Mouse (Mus musculus) liver, embryonic 15.5 days (tissue): ENCODE measurements at regions not wholly inside any gene's neighbourhood (a gene's known extent, or its start where the extent isn't known, plus 50 kb on each side); places are given as distances from the start of the nearest gene placed in this dataset.

Experiments used
- ATAC-seq: fragments of 200-750 bp; cut with Nextera tagmentation; 2 replicates; pipeline ENCODE4 v1.8.0; 2017; ENCODE audit warnings: moderate number of reproducible peaks, mild to moderate bottlenecking, moderate library complexity; ENCODE audit not compliant: insufficient read depth
- H3K27ac ChIP-seq: fragments of 300-500 bp; sonication (generic); replicated peaks from 2 replicates; pipeline ENCODE4 v1.5.1; 2015; ENCODE audit warnings: mild to moderate bottlenecking, inconsistent platforms
- H3K27me3 ChIP-seq: fragments of 300-500 bp; sonication (generic); 2 replicates; pipeline ENCODE4 v1.6.1; 2015; ENCODE audit warnings: mild to moderate bottlenecking, inconsistent platforms
- H3K36me3 ChIP-seq: fragments of 300-500 bp; sonication (generic); replicated peaks from 2 replicates; pipeline ENCODE4 v1.6.1; 2015; ENCODE audit warnings: moderate library complexity, mild to moderate bottlenecking, inconsistent platforms
- H3K4me1 ChIP-seq: fragments of 300-500 bp; sonication (generic); replicated peaks from 2 replicates; pipeline ENCODE4 v1.6.1; 2015; ENCODE audit warnings: inconsistent platforms
- H3K4me2 ChIP-seq: fragments of 300-500 bp; sonication (generic); 2 replicates; pipeline ENCODE4 v1.6.1; 2015; ENCODE audit warnings: moderate library complexity, mild to moderate bottlenecking, inconsistent platforms
- H3K4me3 ChIP-seq: fragments of 300-500 bp; sonication (generic); replicated peaks from 2 replicates; pipeline ENCODE4 v1.5.1; 2015; ENCODE audit warnings: mild to moderate bottlenecking, inconsistent platforms
- H3K9ac ChIP-seq: fragments of 300-500 bp; sonication (generic); 2 replicates; pipeline ENCODE4 v1.6.1; 2015; ENCODE audit warnings: moderate library complexity, mild to moderate bottlenecking, inconsistent platforms
- H3K9me3 ChIP-seq: fragments of 300-500 bp; sonication (generic); replicated peaks from 2 replicates; pipeline ENCODE4 v1.6.1; 2016; ENCODE audit warnings: inconsistent platforms
- WGBS: fragments of 180-500 bp; shearing (Covaris S2); methylation state at CpG from one replicate; pipeline ENCODE4 v1.1.7; 2015; ENCODE audit warnings: mixed read lengths; ENCODE audit not compliant: insufficient replicate concordance; 5-methylcytosine and 5-hydroxymethylcytosine counted together

DNA sequence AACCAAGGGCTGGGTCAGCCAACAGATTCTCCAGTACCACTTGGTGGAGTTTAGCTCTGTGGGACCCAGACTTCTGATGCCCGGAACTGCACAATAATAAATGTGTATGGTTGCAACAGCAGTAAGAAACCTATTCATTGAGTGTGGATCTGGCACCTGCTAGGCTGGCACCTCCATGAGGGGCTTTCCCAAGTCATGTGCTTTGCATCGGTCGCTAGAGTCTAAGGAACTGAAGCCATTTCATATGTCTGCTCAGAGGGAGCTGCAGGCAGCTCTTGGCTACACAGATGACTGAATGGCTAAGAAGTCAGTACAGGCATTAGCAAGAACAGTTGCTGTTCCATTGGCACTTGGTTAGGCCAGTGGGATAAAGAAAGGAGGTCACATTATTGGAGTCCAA, 65.6 kb upstream of the Bcl6 start:
- H3K9me3 ChIP-seq = no peaks in the 10 kb centered on the region
- 73% methylated on average over 3 of the region's 3 CpGs for WGBS
- H3K9ac ChIP-seq = no peak overlapping the region
- no peak overlapping the region for H3K4me2 ChIP-seq
- no peak overlapping the region for H3K27ac ChIP-seq
- peaks cover 6% of the 10 kb centered on the region; the same call in 1 of the 2 replicates for H3K4me1 ChIP-seq
- no peak overlapping the region for H3K4me3 ChIP-seq
- H3K27me3 ChIP-seq = no peaks in the 10 kb centered on the region
- H3K36me3 ChIP-seq = no peaks in the 10 kb centered on the region
- ATAC-seq = no peak

DNA sequence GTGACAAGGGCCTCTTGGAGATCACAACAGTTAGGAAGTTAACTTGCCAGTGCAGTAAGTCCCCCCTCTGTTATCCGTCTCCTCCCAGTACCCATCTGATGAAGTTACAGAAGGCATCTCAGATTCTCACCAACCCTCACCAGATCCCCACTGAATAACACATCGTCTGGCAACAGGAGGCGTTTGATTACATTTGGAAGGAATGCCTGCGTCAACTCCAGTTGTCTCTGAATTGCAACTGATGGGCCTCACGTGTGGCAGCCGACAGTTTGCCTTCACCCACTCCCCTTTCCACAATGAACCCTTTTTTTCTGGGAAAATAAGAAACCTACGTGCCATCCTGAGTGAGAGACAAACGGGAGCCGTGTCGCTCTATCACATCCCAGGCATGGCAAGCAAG, 64.8 kb upstream of the Bcl6 start:
- no peak overlapping the region for H3K27ac ChIP-seq
- H3K4me3 ChIP-seq = no peak overlapping the region
- H3K4me1 ChIP-seq = peaks cover 6% of the 10 kb centered on the region; the same call in 1 of the 2 replicates
- no peaks in the 10 kb centered on the region for H3K9me3 ChIP-seq
- H3K4me2 ChIP-seq = no peak overlapping the region
- ATAC-seq = no peak
- no peak overlapping the region for H3K9ac ChIP-seq
- no peaks in the 10 kb centered on the region for H3K36me3 ChIP-seq
- 64% methylated on average over 10 of the region's 10 CpGs for WGBS
- no peaks in the 10 kb centered on the region for H3K27me3 ChIP-seq

DNA sequence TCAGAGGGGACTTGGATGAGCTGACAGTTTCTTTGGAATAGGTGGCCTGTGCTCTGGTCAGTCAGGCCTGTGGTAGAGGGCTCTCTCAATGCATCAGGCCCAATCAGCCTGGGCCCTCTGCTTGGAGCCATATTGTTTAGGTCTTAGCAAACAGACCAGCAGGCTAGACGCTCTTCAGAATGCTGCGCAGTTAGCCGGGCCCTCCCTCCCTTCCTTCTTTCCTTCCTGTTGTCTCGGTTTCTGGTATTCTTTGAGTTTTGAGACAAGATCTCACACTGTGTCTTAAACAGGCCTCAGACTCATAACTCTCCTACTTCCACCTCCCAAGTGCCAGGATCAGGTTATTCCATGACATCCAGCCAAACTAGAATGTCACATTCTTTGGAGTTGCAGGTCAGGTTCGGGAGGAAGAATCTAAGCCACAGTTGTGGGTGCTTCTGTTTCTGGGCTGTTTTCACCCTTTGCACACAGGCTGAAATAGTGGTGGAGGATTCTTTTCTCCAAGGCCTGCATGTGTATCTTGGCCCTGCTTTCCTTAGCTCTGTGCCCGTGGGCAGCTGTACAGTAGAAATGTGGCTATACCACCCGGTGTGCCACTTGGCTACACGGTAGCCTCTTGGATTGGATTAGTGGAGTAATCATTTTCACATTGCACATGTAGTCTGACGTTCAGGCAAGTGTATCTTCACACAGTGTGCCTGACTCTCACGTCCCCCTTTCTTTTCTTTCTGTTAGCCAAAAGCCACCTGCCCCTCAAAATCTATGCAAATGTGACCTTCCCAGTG, 62.4 kb upstream of the Bcl6 start:
- no peaks in the 10 kb centered on the region for H3K9me3 ChIP-seq
- no peaks in the 10 kb centered on the region for H3K27me3 ChIP-seq
- H3K4me2 ChIP-seq = no peak overlapping the region
- WGBS = 57% methylated on average over 10 of the region's 10 CpGs
- H3K9ac ChIP-seq = no peak overlapping the region
- no peak overlapping the region for H3K4me3 ChIP-seq
- no peak overlapping the region for H3K27ac ChIP-seq
- no peak for ATAC-seq
- no peaks in the 10 kb centered on the region for H3K36me3 ChIP-seq
- H3K4me1 ChIP-seq = no peaks in the 10 kb centered on the region

DNA sequence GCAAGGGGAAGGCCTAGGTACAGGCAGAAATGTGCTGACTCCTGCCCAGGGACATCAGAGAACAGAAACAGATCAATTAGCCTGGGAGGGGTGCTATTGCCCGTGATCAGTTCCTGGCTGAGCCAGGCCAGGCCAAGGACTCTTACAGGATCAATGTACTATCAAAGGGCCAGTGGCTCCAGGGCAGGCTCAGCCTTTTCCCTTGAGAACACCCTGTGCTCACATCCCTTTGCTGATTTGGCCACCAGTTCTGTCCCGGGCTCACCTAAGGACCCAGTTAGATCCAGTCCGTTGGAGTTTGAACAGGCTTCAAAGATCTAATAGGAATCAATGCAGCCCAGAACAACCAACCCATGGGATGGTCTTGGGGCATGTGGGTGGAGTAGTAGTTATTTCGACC, 55.1 kb upstream of the Bcl6 start:
- Histone ChIP-seq H3K27ac (no peak overlapping the region), H3K9ac (no peak overlapping the region), H3K4me3 (no peak overlapping the region), H3K9me3 (no peaks in the 10 kb centered on the region), H3K4me2 (no peak overlapping the region), H3K4me1 (no peaks in the 10 kb centered on the region; the same call in 1 of the 2 replicates), H3K27me3 (no peaks in the 10 kb centered on the region), H3K36me3 (no peaks in the 10 kb centered on the region)
- WGBS = 55% methylated on average over 4 of the region's 4 CpGs
- ATAC-seq = no peak

DNA sequence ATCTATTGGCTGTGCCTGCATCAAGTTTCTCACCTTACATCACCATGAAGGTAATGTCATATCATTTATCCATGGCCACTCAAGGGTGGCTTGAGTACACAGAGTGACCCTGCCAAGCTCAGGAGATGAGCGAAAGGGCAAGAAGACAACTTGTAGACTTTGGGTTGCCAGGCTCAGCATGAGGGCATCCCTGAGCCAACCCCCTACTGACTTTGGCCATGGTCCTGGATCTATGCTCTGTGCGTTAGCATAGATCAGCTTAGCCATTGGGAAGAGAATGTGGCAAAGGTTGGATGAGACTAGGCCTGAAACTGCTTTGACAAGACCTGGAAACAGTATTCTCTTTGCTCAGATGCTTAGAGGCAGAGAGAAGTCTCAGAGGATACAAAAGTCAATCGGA, 54.3 kb upstream of the Bcl6 start:
- Histone ChIP-seq H3K36me3 (no peaks in the 10 kb centered on the region), H3K4me2 (no peak overlapping the region), H3K4me1 (no peaks in the 10 kb centered on the region; the same call in 1 of the 2 replicates), H3K4me3 (no peak overlapping the region), H3K9me3 (no peaks in the 10 kb centered on the region), H3K27me3 (no peaks in the 10 kb centered on the region), H3K9ac (no peak overlapping the region), H3K27ac (no peak overlapping the region)
- WGBS = 67% methylated on average over 3 of the region's 3 CpGs
- ATAC-seq = no peak

DNA sequence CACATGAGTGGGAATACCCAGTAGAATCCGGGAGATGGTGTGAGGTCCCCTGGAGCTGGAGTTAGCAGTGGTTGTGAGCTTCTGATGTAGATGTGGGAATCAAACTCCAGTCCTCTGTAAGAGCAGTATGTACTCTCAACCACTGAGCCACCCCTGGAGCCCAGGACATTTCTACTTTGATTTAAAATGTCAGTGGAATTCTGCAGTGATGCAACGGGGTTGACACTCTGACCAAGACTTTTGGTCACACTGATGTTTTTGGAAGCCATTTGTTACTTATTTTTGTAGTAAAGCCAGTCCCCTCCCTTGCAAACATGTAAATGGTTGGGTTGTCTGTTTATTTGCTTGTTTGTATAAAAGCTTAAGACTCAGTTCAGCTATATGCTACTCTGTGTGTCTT, 53.6 kb upstream of the Bcl6 start:
- H3K27ac ChIP-seq = no peak overlapping the region
- no peaks in the 10 kb centered on the region for H3K9me3 ChIP-seq
- no peaks in the 10 kb centered on the region for H3K27me3 ChIP-seq
- H3K4me1 ChIP-seq = no peaks in the 10 kb centered on the region; the same call in 1 of the 2 replicates
- no peak for ATAC-seq
- H3K4me3 ChIP-seq = no peak overlapping the region
- no peak overlapping the region for H3K4me2 ChIP-seq
- WGBS = 59% methylated on average over 2 of the region's 2 CpGs
- H3K9ac ChIP-seq = no peak overlapping the region
- H3K36me3 ChIP-seq = no peaks in the 10 kb centered on the region

DNA sequence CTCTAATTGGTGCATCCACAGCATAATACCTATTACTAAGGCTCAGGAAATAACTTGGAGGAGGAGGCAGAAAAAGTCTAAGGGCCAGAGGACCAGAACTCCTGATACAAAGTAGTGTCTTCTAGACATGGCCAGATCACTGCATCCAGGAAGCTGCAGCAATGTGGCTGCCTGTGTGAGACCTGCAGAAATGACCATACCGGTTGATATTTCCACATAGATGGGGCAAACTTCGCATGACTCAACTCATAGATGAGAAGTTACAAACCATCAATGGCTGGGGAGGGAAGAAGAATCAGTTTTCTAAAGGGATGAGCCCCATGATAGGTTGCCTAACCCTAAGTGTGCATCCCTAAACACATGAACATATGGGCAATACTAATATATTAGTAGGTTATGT, 52.8 kb upstream of the Bcl6 start:
- Histone ChIP-seq H3K4me1 (no peaks in the 10 kb centered on the region; the same call in 1 of the 2 replicates), H3K9me3 (no peaks in the 10 kb centered on the region), H3K9ac (no peak overlapping the region), H3K27me3 (no peaks in the 10 kb centered on the region), H3K4me3 (no peak overlapping the region), H3K27ac (no peak overlapping the region), H3K36me3 (no peaks in the 10 kb centered on the region), H3K4me2 (no peak overlapping the region)
- WGBS = 57% methylated on average over 2 of the region's 2 CpGs
- no peak for ATAC-seq

DNA sequence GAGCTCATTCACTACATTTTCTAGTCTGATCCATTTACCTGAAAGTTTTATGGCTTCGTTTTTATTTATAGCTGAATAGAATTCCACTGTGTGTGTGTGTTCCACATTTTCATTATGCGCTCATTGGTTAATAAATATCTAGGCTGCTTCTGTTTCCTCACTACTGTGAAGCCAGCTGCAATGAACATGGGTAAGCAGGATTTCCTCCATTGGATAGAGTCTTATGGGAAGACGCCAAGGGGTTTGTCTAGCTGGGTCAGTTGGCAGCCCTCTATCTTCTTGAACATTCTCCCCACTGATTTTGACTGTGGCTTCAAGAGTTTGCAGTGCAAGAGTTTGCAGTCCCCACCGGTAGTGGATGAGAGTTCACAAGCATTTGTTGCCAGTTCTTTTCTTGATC, 51.1 kb upstream of the Bcl6 start:
- WGBS = 67% methylated on average over 4 of the region's 4 CpGs
- no peak overlapping the region for H3K9ac ChIP-seq
- no peak for ATAC-seq
- no peak overlapping the region for H3K4me2 ChIP-seq
- H3K27ac ChIP-seq = no peak overlapping the region
- no peaks in the 10 kb centered on the region for H3K9me3 ChIP-seq
- H3K27me3 ChIP-seq = no peaks in the 10 kb centered on the region
- no peak overlapping the region for H3K4me3 ChIP-seq
- no peaks in the 10 kb centered on the region; the same call in 1 of the 2 replicates for H3K4me1 ChIP-seq
- H3K36me3 ChIP-seq = no peaks in the 10 kb centered on the region
